Mouse (Mus musculus): ENCODE data around the gene Ncbp1. TPM values are rescaled to one million over a fixed set of nuclear protein-coding genes. Genes with fewer than 3 reads are reported as not detected.

Gene Ncbp1
- polyA plus RNA-seq, 1 experiment: 18.8 TPM

DNA sequence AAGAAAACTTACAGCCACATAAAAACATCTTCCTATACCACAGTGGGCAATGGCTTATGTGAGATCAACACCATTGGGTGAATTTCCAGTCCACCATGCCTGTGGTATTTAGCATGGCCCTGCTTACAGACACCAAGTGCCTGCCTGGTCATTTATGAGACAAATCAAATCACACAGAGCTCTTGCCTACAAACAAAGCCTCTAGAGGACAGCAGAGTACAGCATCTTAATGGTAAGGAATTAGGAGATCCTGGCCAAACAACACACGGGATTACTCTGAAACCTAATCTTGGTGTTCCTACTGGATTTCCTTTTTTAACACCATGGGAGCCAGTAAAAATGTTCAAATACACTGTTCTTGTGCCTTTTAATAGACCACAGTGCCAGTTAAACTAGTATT lies 23.1 kb upstream of the Ncbp1 start:
- H3K4me3 ChIP-seq (ENCODE audit: insufficient read depth, low read depth, low read length): no peak overlapping the region
- H3K27me3 ChIP-seq (replicated peaks; ENCODE audit: control insufficient read depth, insufficient read depth, low read length): no peaks in the 10 kb centered on the region
- TF ChIP-seq CTCF (conservative IDR thresholded peaks at IDR 0.05; ENCODE audit: insufficient read depth, insufficient read length, low read depth, low read length) (no peak), POLR2A (IDR thresholded peaks at IDR 0.05; ENCODE audit: low read depth, low read length) (no peak)
- H3K36me3 ChIP-seq (ENCODE audit: control insufficient read depth, insufficient read depth, low read length): peaks cover 4% of the 10 kb centered on the region; the same call in 1 of the 2 replicates
- no peak overlapping the region for H3K27ac ChIP-seq (ENCODE audit: insufficient read depth, low read depth, low read length)
- no peaks in the 10 kb centered on the region for H3K4me1 ChIP-seq (ENCODE audit: control insufficient read depth, insufficient read depth, low read length)
- no peak for DNase-seq
- 73% methylated on average over 1 of the region's 1 CpGs for WGBS

DNA sequence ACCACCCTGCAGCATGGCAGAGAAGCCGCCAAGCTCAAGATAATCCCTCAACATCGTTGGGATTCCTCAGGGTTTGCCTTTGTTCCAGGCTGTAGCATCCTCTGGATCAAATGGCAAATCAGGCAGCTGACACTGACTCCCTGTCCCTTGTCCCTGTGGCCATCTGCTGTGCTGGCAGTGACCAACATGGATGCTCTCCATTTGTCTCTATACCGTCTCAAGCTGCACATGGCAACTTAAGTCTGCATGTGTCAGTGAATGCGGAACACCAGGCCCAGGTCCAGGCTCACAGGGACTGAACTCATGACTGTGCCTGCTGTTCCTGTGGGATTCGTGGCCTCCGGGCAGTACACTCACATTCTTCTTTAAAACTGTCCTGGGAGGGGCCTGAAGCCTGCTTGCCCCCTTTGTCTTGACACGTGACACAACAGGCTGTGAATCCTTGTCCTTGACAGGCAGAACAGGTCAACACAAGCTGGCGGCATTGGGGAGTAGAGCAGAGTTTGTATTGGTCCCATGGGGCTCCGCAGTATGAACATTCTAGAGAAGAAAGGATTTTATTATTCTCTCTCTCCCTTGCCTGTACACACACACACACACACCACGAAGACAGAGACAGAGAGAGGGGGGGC lies 21.8 kb upstream of the Ncbp1 start:
- no peak overlapping the region for H3K4me3 ChIP-seq (ENCODE audit: insufficient read depth, low read depth, low read length)
- H3K4me1 ChIP-seq (ENCODE audit: control insufficient read depth, insufficient read depth, low read length): no peaks in the 10 kb centered on the region
- 71% methylated on average over 10 of the region's 10 CpGs for WGBS
- DNase-seq: peak; percentile 22
- H3K36me3 ChIP-seq (ENCODE audit: control insufficient read depth, insufficient read depth, low read length): peaks cover 4% of the 10 kb centered on the region; the same call in 1 of the 2 replicates
- TF ChIP-seq POLR2A (IDR thresholded peaks at IDR 0.05; ENCODE audit: low read depth, low read length) (no peak), CTCF (conservative IDR thresholded peaks at IDR 0.05; ENCODE audit: insufficient read depth, insufficient read length, low read depth, low read length) (no peak)
- H3K27me3 ChIP-seq (replicated peaks; ENCODE audit: control insufficient read depth, insufficient read depth, low read length): no peaks in the 10 kb centered on the region
- no peak overlapping the region for H3K27ac ChIP-seq (ENCODE audit: insufficient read depth, low read depth, low read length)

DNA sequence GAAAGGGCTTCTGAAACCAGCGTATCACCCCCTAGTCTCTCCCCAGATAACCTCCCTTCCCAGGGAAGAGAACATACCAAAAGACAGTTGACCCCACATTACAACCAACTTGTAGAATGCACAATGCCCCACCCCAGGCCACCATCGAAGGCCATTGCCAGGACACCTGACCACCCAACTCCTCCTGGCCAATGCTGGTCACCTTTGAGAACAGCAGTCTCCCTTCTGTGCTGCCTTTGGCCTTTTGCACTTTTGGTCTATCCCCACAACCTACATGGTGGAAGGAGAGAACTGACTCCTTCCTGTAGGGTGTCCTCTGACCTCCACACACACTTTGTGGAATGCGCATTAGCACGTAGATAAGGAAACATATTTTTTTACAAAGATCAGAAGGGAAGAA lies 20.9 kb upstream of the Ncbp1 start:
- peaks cover 4% of the 10 kb centered on the region; the same call in 1 of the 2 replicates for H3K36me3 ChIP-seq (ENCODE audit: control insufficient read depth, insufficient read depth, low read length)

DNA sequence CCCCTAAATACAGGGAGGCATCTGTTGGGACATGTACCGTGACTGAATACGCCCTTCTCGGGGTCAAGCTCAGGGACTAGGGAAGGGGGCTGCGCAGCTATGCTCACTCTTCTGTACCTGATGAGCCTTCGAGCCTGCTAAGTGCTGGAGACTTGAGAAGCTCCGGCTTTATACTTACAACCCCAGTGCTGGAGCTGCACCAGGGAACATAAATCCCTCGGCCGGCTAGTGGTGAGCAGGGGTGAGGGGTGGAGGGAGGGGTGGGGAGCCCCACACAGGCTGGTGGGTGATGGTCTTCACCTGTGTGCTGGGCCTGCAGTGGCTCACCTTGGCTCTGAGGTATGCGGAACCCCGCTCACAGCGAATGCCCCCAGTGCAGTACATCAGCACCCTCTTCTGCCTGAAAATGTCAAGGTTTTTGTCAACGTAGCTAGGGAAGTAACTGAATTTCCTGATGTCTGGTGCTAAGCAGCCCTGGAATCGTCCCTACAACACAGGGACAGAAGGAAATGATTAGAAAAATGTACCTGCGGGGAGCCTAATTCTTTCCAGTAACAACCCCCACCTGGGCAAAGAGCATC lies 18.8 kb upstream of the Ncbp1 start:
- TF ChIP-seq POLR2A (IDR thresholded peaks at IDR 0.05; ENCODE audit: low read depth, low read length): no peak
- 84% methylated on average over 14 of the region's 14 CpGs for WGBS
- no peak overlapping the region for H3K27ac ChIP-seq (ENCODE audit: insufficient read depth, low read depth, low read length)
- H3K4me3 ChIP-seq (ENCODE audit: insufficient read depth, low read depth, low read length): no peak overlapping the region
- H3K36me3 ChIP-seq (ENCODE audit: control insufficient read depth, insufficient read depth, low read length): peaks cover 4% of the 10 kb centered on the region; the same call in 1 of the 2 replicates
- no peaks in the 10 kb centered on the region for H3K4me1 ChIP-seq (ENCODE audit: control insufficient read depth, insufficient read depth, low read length)
- no peaks in the 10 kb centered on the region for H3K27me3 ChIP-seq (replicated peaks; ENCODE audit: control insufficient read depth, insufficient read depth, low read length)
- DNase-seq: no peak

More for the DNA sequence above, 20.9 kb upstream of the Ncbp1 start:
- H3K27ac ChIP-seq (ENCODE audit: insufficient read depth, low read depth, low read length): no peak overlapping the region
- no peaks in the 10 kb centered on the region for H3K27me3 ChIP-seq (replicated peaks; ENCODE audit: control insufficient read depth, insufficient read depth, low read length)
- no peak overlapping the region for H3K4me3 ChIP-seq (ENCODE audit: insufficient read depth, low read depth, low read length)
- TF ChIP-seq CTCF (conservative IDR thresholded peaks at IDR 0.05; ENCODE audit: insufficient read depth, insufficient read length, low read depth, low read length): no peak
- TF ChIP-seq POLR2A (IDR thresholded peaks at IDR 0.05; ENCODE audit: low read depth, low read length): no peak
- no peaks in the 10 kb centered on the region for H3K4me1 ChIP-seq (ENCODE audit: control insufficient read depth, insufficient read depth, low read length)
- WGBS: 93% methylated on average over 4 of the region's 4 CpGs
- DNase-seq: no peak

DNA sequence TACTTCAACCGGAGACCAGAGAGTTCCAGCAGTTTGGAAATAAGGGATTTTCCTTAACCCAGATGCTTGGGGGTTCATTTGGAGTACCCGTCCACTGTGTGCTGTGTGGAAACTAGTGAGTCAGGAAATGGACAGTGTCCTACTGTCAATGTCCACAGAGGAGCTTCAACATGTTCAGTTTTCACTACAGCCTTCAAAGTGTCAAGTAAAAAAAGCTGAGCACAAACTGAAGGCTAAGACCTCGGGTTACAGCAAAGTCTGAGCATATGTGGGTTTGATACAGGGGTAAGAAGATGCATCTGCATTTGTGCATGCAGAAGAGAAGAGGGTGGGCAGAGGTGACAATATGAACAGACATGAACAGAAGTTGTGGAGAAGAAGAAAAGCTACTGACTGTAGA lies 17.6 kb upstream of the Ncbp1 start:
- Histone ChIP-seq H3K4me1 (ENCODE audit: control insufficient read depth, insufficient read depth, low read length) (no peaks in the 10 kb centered on the region), H3K27me3 (replicated peaks; ENCODE audit: control insufficient read depth, insufficient read depth, low read length) (no peaks in the 10 kb centered on the region), H3K36me3 (ENCODE audit: control insufficient read depth, insufficient read depth, low read length) (peaks cover 1% of the 10 kb centered on the region; the same call in 1 of the 2 replicates), H3K27ac (ENCODE audit: insufficient read depth, low read depth, low read length) (no peak overlapping the region), H3K4me3 (ENCODE audit: insufficient read depth, low read depth, low read length) (no peak overlapping the region)
- no peak for DNase-seq
- 66% methylated on average over 3 of the region's 3 CpGs for WGBS
- TF ChIP-seq POLR2A (IDR thresholded peaks at IDR 0.05; ENCODE audit: low read depth, low read length) (no peak), CTCF (conservative IDR thresholded peaks at IDR 0.05; ENCODE audit: insufficient read depth, insufficient read length, low read depth, low read length) (no peak)

DNA sequence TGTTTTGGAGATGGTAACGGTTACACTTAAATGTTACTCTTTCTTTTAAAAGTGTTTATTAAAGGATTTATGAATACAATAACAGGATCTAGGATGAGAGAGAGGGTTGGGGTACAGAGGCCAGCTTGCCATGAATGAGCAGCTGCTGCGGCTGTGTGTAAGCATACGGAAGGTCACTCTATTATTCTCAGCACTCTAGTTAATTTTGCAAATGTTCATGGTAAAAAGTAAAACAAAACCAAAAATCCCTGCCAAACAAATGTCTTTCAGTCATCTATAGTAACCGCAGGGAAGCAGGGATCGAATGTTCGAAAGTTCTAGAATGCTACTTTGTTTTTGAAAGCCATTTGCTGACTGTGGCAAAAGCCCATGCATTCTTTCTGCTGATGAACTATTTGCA lies 15.1 kb upstream of the Ncbp1 start:
- no peaks in the 10 kb centered on the region for H3K27me3 ChIP-seq (replicated peaks; ENCODE audit: control insufficient read depth, insufficient read depth, low read length)
- DNase-seq: peak; percentile 26
- H3K36me3 ChIP-seq (ENCODE audit: control insufficient read depth, insufficient read depth, low read length): peaks cover 1% of the 10 kb centered on the region; the same call in 1 of the 2 replicates
- WGBS: 48% methylated on average over 6 of the region's 6 CpGs
- TF ChIP-seq POLR2A (IDR thresholded peaks at IDR 0.05; ENCODE audit: low read depth, low read length) (no peak), CTCF (conservative IDR thresholded peaks at IDR 0.05; ENCODE audit: insufficient read depth, insufficient read length, low read depth, low read length) (no peak)
- H3K27ac ChIP-seq (ENCODE audit: insufficient read depth, low read depth, low read length): no peak overlapping the region
- peaks cover 2% of the 10 kb centered on the region; the same call in 1 of the 2 replicates for H3K4me1 ChIP-seq (ENCODE audit: control insufficient read depth, insufficient read depth, low read length)
- no peak overlapping the region for H3K4me3 ChIP-seq (ENCODE audit: insufficient read depth, low read depth, low read length)

DNA sequence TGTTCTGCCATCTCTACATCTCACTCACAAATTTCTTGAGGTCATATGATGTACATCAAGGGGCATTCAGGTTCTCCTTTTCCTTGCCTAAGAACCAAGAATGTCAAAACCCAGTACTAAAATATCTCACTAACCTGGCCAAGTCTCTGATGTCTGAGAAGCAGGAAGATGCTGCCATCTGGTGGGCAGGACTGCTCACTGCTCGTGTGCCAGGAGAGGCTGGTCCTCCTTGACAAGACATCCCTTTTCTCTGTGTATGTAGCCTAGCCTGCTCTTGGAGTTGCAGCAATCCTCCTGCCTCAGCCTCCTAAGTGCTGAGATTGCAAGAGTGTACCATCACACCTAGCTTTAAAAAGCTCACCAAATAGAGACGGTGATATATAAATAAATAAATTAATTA lies 11.9 kb upstream of the Ncbp1 start:
- H3K4me1 ChIP-seq (ENCODE audit: control insufficient read depth, insufficient read depth, low read length): peaks cover 8% of the 10 kb centered on the region
- 35% methylated on average over 2 of the region's 2 CpGs for WGBS
- no peak overlapping the region for H3K27ac ChIP-seq (ENCODE audit: insufficient read depth, low read depth, low read length)
- DNase-seq: peak; percentile 77
- H3K36me3 ChIP-seq (ENCODE audit: control insufficient read depth, insufficient read depth, low read length): peaks cover 2% of the 10 kb centered on the region
- no peaks in the 10 kb centered on the region for H3K27me3 ChIP-seq (replicated peaks; ENCODE audit: control insufficient read depth, insufficient read depth, low read length)
- TF ChIP-seq CTCF (conservative IDR thresholded peaks at IDR 0.05; ENCODE audit: insufficient read depth, insufficient read length, low read depth, low read length): peak; percentile 93
- TF ChIP-seq POLR2A (IDR thresholded peaks at IDR 0.05; ENCODE audit: low read depth, low read length): no peak
- H3K4me3 ChIP-seq (ENCODE audit: insufficient read depth, low read depth, low read length): no peak overlapping the region

Data from kidney, adult 2 months (tissue).